ENCODE assay signal across 8 mouse cellular contexts in genomic region chr6:82909136-82909855, GRCm38 (mm10). TPM values are rescaled to one million over a fixed set of nuclear protein-coding genes. Genes with fewer than 3 reads are reported as not detected.
A peak's percentile ranks its signal among the peaks of the same experiment; 100 is the strongest.
DNase-seq lines count a peak whose midpoint lies in the region; ATAC-seq and TF ChIP-seq lines count a peak whose summit lies in the region.

No protein-coding gene starts in this region.

- ATAC-seq in forebrain, embryonic 16.5 days, result peak; percentile 39; the same call in 1 of the 2 replicates
- no peak; the same call in 1 of the 2 replicates for ATAC-seq in forebrain, embryonic 11.5 days (replicated peaks; ENCODE audit: low FRiP score)
- ATAC-seq in neural tube, embryonic 11.5 days (ENCODE audit: insufficient read depth, low FRiP score, low TSS enrichment), result no peak
- ATAC-seq in granulocyte monocyte progenitor cell, adult 5-6 weeks (replicated peaks; ENCODE audit: poor library complexity, severe bottlenecking), result peak; percentile 65
- peak; percentile 97 for ATAC-seq in stomach, postnatal 0 days (ENCODE audit: low FRiP score, low TSS enrichment)

- H3K36me3 ChIP-seq in forebrain, embryonic 16.5 days (ENCODE audit: control insufficient read depth, insufficient read depth), result no peaks in the 10 kb centered on the region
- H3K36me3 ChIP-seq in forebrain, embryonic 11.5 days (ENCODE audit: control insufficient read depth, insufficient read depth, low read length), result no peaks in the 10 kb centered on the region
- H3K36me3 ChIP-seq in neural tube, embryonic 11.5 days (ENCODE audit: control insufficient read depth, insufficient read depth, low read length), result no peaks in the 10 kb centered on the region
- H3K36me3 ChIP-seq in stomach, postnatal 0 days (ENCODE audit: control insufficient read depth, insufficient read depth, low read length), result no peaks in the 10 kb centered on the region

- peak; percentile 77 for TF ChIP-seq CTCF in stomach, postnatal 0 days (IDR thresholded peaks at IDR 0.05; ENCODE audit: low read depth)

- H3K27ac ChIP-seq in forebrain, embryonic 16.5 days (ENCODE audit: low read length), result no peak overlapping the region
- H3K27ac ChIP-seq in forebrain, embryonic 11.5 days (ENCODE audit: low read depth, low read length), result no peak overlapping the region
- H3K27ac ChIP-seq in neural tube, embryonic 11.5 days (ENCODE audit: low read depth, low read length), result no peak overlapping the region
- peak overlapping the region; percentile 53; the same call in 1 of the 2 replicates for H3K27ac ChIP-seq in stomach, postnatal 0 days (replicated peaks)

- no peak overlapping the region for H3K4me3 ChIP-seq in forebrain, embryonic 16.5 days (replicated peaks; ENCODE audit: low read length)
- no peak overlapping the region for H3K4me3 ChIP-seq in forebrain, embryonic 11.5 days (ENCODE audit: low read depth, low read length)
- no peak overlapping the region for H3K4me3 ChIP-seq in neural tube, embryonic 11.5 days (ENCODE audit: low read depth, low read length)
- H3K4me3 ChIP-seq in stomach, postnatal 0 days (ENCODE audit: low read depth, low read length), result no peak overlapping the region

- TF ChIP-seq EP300 in stomach, postnatal 0 days (optimal IDR thresholded peaks at IDR 0.05), result no peak

- WGBS in forebrain, embryonic 16.5 days, result 68% methylated on average over 14 of the region's 14 CpGs
- WGBS in forebrain, embryonic 11.5 days, result 70% methylated on average over 14 of the region's 14 CpGs
- WGBS in neural tube, embryonic 11.5 days, result 66% methylated on average over 14 of the region's 14 CpGs
- 24% methylated on average over 14 of the region's 14 CpGs for WGBS in stomach, postnatal 0 days

- no peaks in the 10 kb centered on the region for H3K4me1 ChIP-seq in forebrain, embryonic 16.5 days (replicated peaks; ENCODE audit: control insufficient read depth, insufficient read depth, low read length)
- no peaks in the 10 kb centered on the region for H3K4me1 ChIP-seq in forebrain, embryonic 11.5 days (replicated peaks; ENCODE audit: control insufficient read depth, insufficient read depth, low read length)
- no peaks in the 10 kb centered on the region for H3K4me1 ChIP-seq in neural tube, embryonic 11.5 days (ENCODE audit: control insufficient read depth, insufficient read depth, low read length)
- H3K4me1 ChIP-seq in stomach, postnatal 0 days (replicated peaks; ENCODE audit: control insufficient read depth, insufficient read depth), result no peaks in the 10 kb centered on the region

- H3K4me2 ChIP-seq in forebrain, embryonic 16.5 days (ENCODE audit: low read length), result no peak overlapping the region
- no peak overlapping the region for H3K4me2 ChIP-seq in forebrain, embryonic 11.5 days (ENCODE audit: low read depth, low read length, severe bottlenecking)
- no peak overlapping the region for H3K4me2 ChIP-seq in neural tube, embryonic 11.5 days (ENCODE audit: low read depth)
- no peak overlapping the region for H3K4me2 ChIP-seq in stomach, postnatal 0 days (replicated peaks; ENCODE audit: low read depth)

- H3K27me3 ChIP-seq in forebrain, embryonic 16.5 days (replicated peaks; ENCODE audit: control insufficient read depth, insufficient read depth, low read length), result no peaks in the 10 kb centered on the region
- H3K27me3 ChIP-seq in forebrain, embryonic 11.5 days (ENCODE audit: control insufficient read depth, insufficient read depth, low read length), result no peaks in the 10 kb centered on the region
- no peaks in the 10 kb centered on the region for H3K27me3 ChIP-seq in neural tube, embryonic 11.5 days (ENCODE audit: control insufficient read depth, insufficient read depth, low read length)
- H3K27me3 ChIP-seq in stomach, postnatal 0 days (ENCODE audit: control insufficient read depth, insufficient read depth, low read length), result no peaks in the 10 kb centered on the region

- DNase-seq in forebrain, embryonic 11.5 days (ENCODE audit: low spot score), result no peak
- peak; percentile 21 for DNase-seq in neural tube, embryonic 11.5 days (ENCODE audit: low spot score)
- DNase-seq in neural tube, embryonic 10.5 days (ENCODE audit: extremely low spot score, low spot score), result no peak
- peak; percentile 83 for DNase-seq in brain, adult 2 months (ENCODE audit: low read depth, low spot score)
- DNase-seq in lung, postnatal 14 days, result peak; percentile 35
- DNase-seq in stomach, postnatal 0 days (ENCODE audit: low spot score), result peak; percentile 84

- no peaks in the 10 kb centered on the region for H3K9me3 ChIP-seq in forebrain, embryonic 16.5 days (ENCODE audit: control insufficient read depth, low read length)
- H3K9me3 ChIP-seq in forebrain, embryonic 11.5 days (ENCODE audit: control insufficient read depth, low read length), result no peaks in the 10 kb centered on the region
- no peaks in the 10 kb centered on the region for H3K9me3 ChIP-seq in neural tube, embryonic 11.5 days (ENCODE audit: control insufficient read depth, low read length)
- no peaks in the 10 kb centered on the region for H3K9me3 ChIP-seq in stomach, postnatal 0 days (ENCODE audit: control insufficient read depth, low read length)

- no peak overlapping the region for H3K9ac ChIP-seq in forebrain, embryonic 16.5 days (replicated peaks; ENCODE audit: low read depth, low read length)
- H3K9ac ChIP-seq in forebrain, embryonic 11.5 days (ENCODE audit: low read length), result no peak overlapping the region
- H3K9ac ChIP-seq in neural tube, embryonic 11.5 days (ENCODE audit: low read length), result no peak overlapping the region
- H3K9ac ChIP-seq in stomach, postnatal 0 days (ENCODE audit: low read length), result no peak overlapping the region

RNA-seq across cellular contexts. Expression of gene Sema4f, which starts 30.3 kb away (rescaled TPM):
- 16.3 and 18.7 TPM in 2 replicates for polyA plus RNA-seq in forebrain, embryonic 16.5 days (2015; fragmentation: Nextera tagmentation; extraction: Ambion mirVana)
- polyA plus RNA-seq in forebrain, embryonic 11.5 days (2014; fragmentation: Nextera tagmentation; extraction: Ambion mirVana), result 2.0 and 2.2 TPM in 2 replicates
- 3.0 and 3.4 TPM in 2 replicates for polyA plus RNA-seq in neural tube, embryonic 11.5 days (2014; fragmentation: Nextera tagmentation; extraction: Ambion mirVana)
- total RNA-seq in granulocyte monocyte progenitor cell, adult 5-6 weeks (2014; fragmentation: Nextera tagmentation), result not detected in 2 replicates
- total RNA-seq in granulocyte monocyte progenitor cell, adult 5-6 weeks (2017), result not detected in 2 replicates
- 0.58 and 0.67 TPM in 2 replicates for polyA plus RNA-seq in stomach, postnatal 0 days (2015; fragmentation: Nextera tagmentation; extraction: Ambion mirVana)

RNA-seq across cellular contexts. Expression of gene M1ap, which starts 37.4 kb away (rescaled TPM):
- polyA plus RNA-seq in forebrain, embryonic 16.5 days (2015; fragmentation: Nextera tagmentation; extraction: Ambion mirVana), result not detected in 2 replicates
- polyA plus RNA-seq in forebrain, embryonic 11.5 days (2014; fragmentation: Nextera tagmentation; extraction: Ambion mirVana), result 0.35 and 0.39 TPM in 2 replicates
- 0.26 TPM in 1 of 2 replicates, not detected in the other for polyA plus RNA-seq in neural tube, embryonic 11.5 days (2014; fragmentation: Nextera tagmentation; extraction: Ambion mirVana)
- total RNA-seq in granulocyte monocyte progenitor cell, adult 5-6 weeks (2014; fragmentation: Nextera tagmentation), result 2.2 TPM in 1 of 2 replicates, not detected in the other
- 2.7 and 6.3 TPM in 2 replicates for total RNA-seq in granulocyte monocyte progenitor cell, adult 5-6 weeks (2017)
- polyA plus RNA-seq in stomach, postnatal 0 days (2015; fragmentation: Nextera tagmentation; extraction: Ambion mirVana), result 0.08 and 0.28 TPM in 2 replicates

Comparison
In these comparisons a context has a peak if more than half of its experiments do, and no peak if none do; other contexts are left out.
1. ATAC-seq: peak in forebrain, embryonic 16.5 days (single experiment), granulocyte monocyte progenitor cell, adult 5-6 weeks (single experiment) and stomach, postnatal 0 days (single experiment); none in forebrain, embryonic 11.5 days (single experiment) and neural tube, embryonic 11.5 days (single experiment).
2. DNase-seq: peak in neural tube, embryonic 11.5 days (single experiment), brain, adult 2 months (single experiment), lung, postnatal 14 days (single experiment) and stomach, postnatal 0 days (single experiment); none in forebrain, embryonic 11.5 days (single experiment) and neural tube, embryonic 10.5 days (single experiment).